Comparison of ENCODE assay signal across 7 mouse cellular contexts in genomic region chr11:3894406-3895281, GRCm38 (mm10). TPM values are rescaled to one million over a fixed set of nuclear protein-coding genes. Genes with fewer than 3 reads are reported as not detected.
A peak's percentile ranks its signal among the peaks of the same experiment; 100 is the strongest.
DNase-seq lines count a peak whose midpoint lies in the region; ATAC-seq and TF ChIP-seq lines count a peak whose summit lies in the region.

Gene 4921536K21Rik, minus strand, starts transcription at chr11:3895098.
Gene Dusp18, plus strand, starts transcription at chr11:3895240.

- peak; percentile 93 for ATAC-seq in embryonic facial prominence, embryonic 13.5 days (ENCODE audit: insufficient number of reproducible peaks, insufficient read depth, low FRiP score, low TSS enrichment, low read depth)
- ATAC-seq in limb, embryonic 11.5 days (ENCODE audit: insufficient number of reproducible peaks, low FRiP score, low TSS enrichment, low read depth): peak; percentile 92
- ATAC-seq in midbrain, embryonic 13.5 days: peak; percentile 99

- intact Hi-C loops in heart, adult 2 months (cut with DNase I): loop anchor here (2.0 kb wide), 1 partner anchor 18 kb away; no protein-coding TSS in a partner anchor

- H3K27ac ChIP-seq in embryonic facial prominence, embryonic 13.5 days: peak within 1 kb of the TSS; percentile 79
- H3K27ac ChIP-seq in heart, adult 2 months: peak within 1 kb of the TSS; percentile 78
- peak within 1 kb of the TSS; percentile 86 for H3K27ac ChIP-seq in kidney, adult 2 months (ENCODE audit: insufficient read depth, low read depth, low read length)
- peak within 1 kb of the TSS; percentile 90 for H3K27ac ChIP-seq in limb, embryonic 11.5 days (replicated peaks; ENCODE audit: low read depth, low read length)
- peak within 1 kb of the TSS; percentile 86 for H3K27ac ChIP-seq in midbrain, embryonic 13.5 days

- 0 out of 2 replicates have a peak, but pooled peaks have one; percentile 69 for TF ChIP-seq EP300 in heart, adult 2 months (IDR thresholded peaks at IDR 0.05; ENCODE audit: insufficient read depth, low read depth, low read length)

- peaks cover 4% of the 10 kb centered on the region; the same call in 1 of the 2 replicates for H3K4me1 ChIP-seq in embryonic facial prominence, embryonic 13.5 days
- H3K4me1 ChIP-seq in heart, adult 2 months (ENCODE audit: control insufficient read depth, insufficient read depth, low read length): peaks cover 2% of the 10 kb centered on the region
- H3K4me1 ChIP-seq in kidney, adult 2 months (ENCODE audit: control insufficient read depth, insufficient read depth, low read length): 0 out of 2 replicates have a peak, but pooled peaks cover 3% of the 10 kb centered on the region
- no peaks in the 10 kb centered on the region for H3K4me1 ChIP-seq in limb, embryonic 11.5 days (ENCODE audit: control insufficient read depth, insufficient read depth, low read length)
- peaks cover 28% of the 10 kb centered on the region for H3K4me1 ChIP-seq in midbrain, embryonic 13.5 days (replicated peaks)

- peak; percentile 74 to 82 for DNase-seq in adrenal gland, postnatal 4 days (ENCODE audit: low spot score in 2 of 2)
- DNase-seq in heart, adult 2 months: peak; percentile 92 to 93
- peak; percentile 97 for DNase-seq in kidney, adult 2 months
- DNase-seq in limb, embryonic 11.5 days (ENCODE audit: low spot score): peak; percentile 97
- DNase-seq in spleen, adult 12 weeks (ENCODE audit: low spot score): peak; percentile 69

- H3K4me3 ChIP-seq in embryonic facial prominence, embryonic 13.5 days: peak within 1 kb of the TSS; percentile 55
- H3K4me3 ChIP-seq in heart, adult 2 months: peak within 1 kb of the TSS; percentile 67
- peak within 1 kb of the TSS; percentile 65 for H3K4me3 ChIP-seq in kidney, adult 2 months (ENCODE audit: insufficient read depth, low read depth, low read length)
- H3K4me3 ChIP-seq in limb, embryonic 11.5 days (ENCODE audit: low read depth, low read length): peak within 1 kb of the TSS; percentile 45
- H3K4me3 ChIP-seq in midbrain, embryonic 13.5 days (replicated peaks): peak within 1 kb of the TSS; percentile 56

- peak within 1 kb of the TSS; percentile 85 for H3K4me2 ChIP-seq in embryonic facial prominence, embryonic 13.5 days
- H3K4me2 ChIP-seq in limb, embryonic 11.5 days (ENCODE audit: low read depth, severe bottlenecking): peak within 1 kb of the TSS; percentile 70
- H3K4me2 ChIP-seq in midbrain, embryonic 13.5 days (replicated peaks): peak within 1 kb of the TSS; percentile 69

- 0 out of 2 replicates have a peak, but pooled peaks have one; percentile 13 for TF ChIP-seq POLR2A in heart, adult 2 months (IDR thresholded peaks at IDR 0.05; ENCODE audit: insufficient read depth, low read depth, low read length)
- TF ChIP-seq POLR2A in kidney, adult 2 months (IDR thresholded peaks at IDR 0.05; ENCODE audit: low read depth, low read length): no peak

- 3% methylated on average over 46 of the region's 46 CpGs for WGBS in embryonic facial prominence, embryonic 13.5 days
- WGBS in heart, adult 2 months: 6% methylated on average over 46 of the region's 46 CpGs
- 9% methylated on average over 46 of the region's 46 CpGs for WGBS in kidney, adult 2 months
- 2% methylated on average over 46 of the region's 46 CpGs for WGBS in limb, embryonic 11.5 days
- 2% methylated on average over 46 of the region's 46 CpGs for WGBS in midbrain, embryonic 13.5 days

- H3K79me2 ChIP-seq in heart, adult 2 months (replicated peaks; ENCODE audit: control insufficient read depth, insufficient read depth, low read length): no peaks in the 10 kb centered on the region

- no peak for TF ChIP-seq CTCF in heart, adult 2 months (IDR thresholded peaks at IDR 0.05)
- no peak for TF ChIP-seq CTCF in kidney, adult 2 months (conservative IDR thresholded peaks at IDR 0.05; ENCODE audit: insufficient read depth, insufficient read length, low read depth, low read length)

- no peaks in the 10 kb centered on the region for H3K27me3 ChIP-seq in embryonic facial prominence, embryonic 13.5 days
- no peaks in the 10 kb centered on the region for H3K27me3 ChIP-seq in heart, adult 2 months (ENCODE audit: control insufficient read depth, insufficient read depth, low read length)
- no peaks in the 10 kb centered on the region for H3K27me3 ChIP-seq in kidney, adult 2 months (replicated peaks; ENCODE audit: control insufficient read depth, insufficient read depth, low read length)
- H3K27me3 ChIP-seq in limb, embryonic 11.5 days (ENCODE audit: control insufficient read depth, insufficient read depth, low read length): no peaks in the 10 kb centered on the region
- no peaks in the 10 kb centered on the region for H3K27me3 ChIP-seq in midbrain, embryonic 13.5 days

- peak within 1 kb of the TSS; percentile 71 for H3K9ac ChIP-seq in embryonic facial prominence, embryonic 13.5 days
- peak within 1 kb of the TSS; percentile 61 for H3K9ac ChIP-seq in heart, adult 2 months (ENCODE audit: low read depth, low read length)
- H3K9ac ChIP-seq in limb, embryonic 11.5 days (ENCODE audit: low read length): peak within 1 kb of the TSS; percentile 70
- peak within 1 kb of the TSS; percentile 76 for H3K9ac ChIP-seq in midbrain, embryonic 13.5 days (replicated peaks)

- H3K36me3 ChIP-seq in embryonic facial prominence, embryonic 13.5 days: peaks cover 17% of the 10 kb centered on the region
- H3K36me3 ChIP-seq in heart, adult 2 months (ENCODE audit: control insufficient read depth, insufficient read depth, low read length): no peaks in the 10 kb centered on the region
- H3K36me3 ChIP-seq in kidney, adult 2 months (ENCODE audit: control insufficient read depth, insufficient read depth, low read length): no peaks in the 10 kb centered on the region
- 0 out of 2 replicates have a peak, but pooled peaks cover 2% of the 10 kb centered on the region for H3K36me3 ChIP-seq in limb, embryonic 11.5 days (ENCODE audit: control insufficient read depth, insufficient read depth, low read length)
- peaks cover 29% of the 10 kb centered on the region for H3K36me3 ChIP-seq in midbrain, embryonic 13.5 days

- H3K9me3 ChIP-seq in embryonic facial prominence, embryonic 13.5 days: no peaks in the 10 kb centered on the region
- H3K9me3 ChIP-seq in limb, embryonic 11.5 days (ENCODE audit: control insufficient read depth, low read length): no peaks in the 10 kb centered on the region
- H3K9me3 ChIP-seq in midbrain, embryonic 13.5 days: no peaks in the 10 kb centered on the region

RNA-seq across cellular contexts. Expression of gene 4921536K21Rik, which starts in this region (rescaled TPM):
- total RNA-seq in adrenal gland, postnatal 4 days (2021): under 1 TPM; 0.56 to 0.62 TPM
- polyA plus RNA-seq in embryonic facial prominence, embryonic 13.5 days (2015; fragmentation: Nextera tagmentation; extraction: Ambion mirVana): 0.20 TPM in 1 of 2 replicates, not detected in the other
- under 1 TPM; 0.57 to 0.81 TPM for total RNA-seq in heart, adult 2 months (2021)
- 0.57 and 0.76 TPM in 2 replicates for polyA plus RNA-seq in heart, adult 2 months (2012; rRNA removed)
- polyA plus RNA-seq in kidney, adult 2 months (2012; rRNA removed): 0.83 and 1.1 TPM in 2 replicates
- 0.33 and 0.47 TPM in 2 replicates for polyA plus RNA-seq in limb, embryonic 11.5 days (2014; fragmentation: Nextera tagmentation; extraction: Ambion mirVana)
- 0.54 and 0.67 TPM in 2 replicates for polyA plus RNA-seq in midbrain, embryonic 13.5 days (2015; fragmentation: Nextera tagmentation; extraction: Ambion mirVana)

RNA-seq across cellular contexts. Expression of gene Dusp18, which starts in this region (rescaled TPM):
- 1 to 10 TPM; 6.2 to 6.5 TPM for total RNA-seq in adrenal gland, postnatal 4 days (2021)
- polyA plus RNA-seq in embryonic facial prominence, embryonic 13.5 days (2015; fragmentation: Nextera tagmentation; extraction: Ambion mirVana): 8.7 and 9.2 TPM in 2 replicates
- total RNA-seq in heart, adult 2 months (2021): 10 to 100 TPM; 32.6 to 47.8 TPM
- polyA plus RNA-seq in heart, adult 2 months (2012; rRNA removed): 29.1 and 52.6 TPM in 2 replicates
- 7.0 and 7.1 TPM in 2 replicates for polyA plus RNA-seq in kidney, adult 2 months (2012; rRNA removed)
- 13.7 and 14.5 TPM in 2 replicates for polyA plus RNA-seq in limb, embryonic 11.5 days (2014; fragmentation: Nextera tagmentation; extraction: Ambion mirVana)
- polyA plus RNA-seq in midbrain, embryonic 13.5 days (2015; fragmentation: Nextera tagmentation; extraction: Ambion mirVana): 39.2 and 39.8 TPM in 2 replicates

Comparison
In these comparisons a context has a peak if more than half of its experiments do, and no peak if none do; other contexts are left out.
1. Peak in every context shown above with its lines: DNase-seq, ATAC-seq, H3K4me3 ChIP-seq and H3K27ac ChIP-seq.
2. RNA of gene Dusp18 (total RNA-seq): 32.6 to 47.8 TPM in heart, adult 2 months; 6.2 to 6.5 TPM in adrenal gland, postnatal 4 days; every median in the first group is over 4 times any median in the second.